Mouse (Mus musculus): ENCODE measurements around the gene Tmem222.

GRCm38 (mm10) chr4:133262375-133262765 is 15.2 kb downstream of the Tmem222 start:
- no peak for TF ChIP-seq POLR2A (IDR thresholded peaks at IDR 0.05; ENCODE audit: low read depth, low read length)
- no peak for TF ChIP-seq CTCF (IDR thresholded peaks at IDR 0.05; ENCODE audit: extremely low read depth, insufficient read depth, insufficient read length, insufficient replicate concordance)

Data from spleen, adult 2 months (tissue).